Mouse (Mus musculus): ENCODE measurements at regions not wholly inside any gene's neighbourhood (a gene's known extent, or its start where the extent isn't known, plus 50 kb on each side); places are given as distances from the start of the nearest gene placed in this dataset.

DNA sequence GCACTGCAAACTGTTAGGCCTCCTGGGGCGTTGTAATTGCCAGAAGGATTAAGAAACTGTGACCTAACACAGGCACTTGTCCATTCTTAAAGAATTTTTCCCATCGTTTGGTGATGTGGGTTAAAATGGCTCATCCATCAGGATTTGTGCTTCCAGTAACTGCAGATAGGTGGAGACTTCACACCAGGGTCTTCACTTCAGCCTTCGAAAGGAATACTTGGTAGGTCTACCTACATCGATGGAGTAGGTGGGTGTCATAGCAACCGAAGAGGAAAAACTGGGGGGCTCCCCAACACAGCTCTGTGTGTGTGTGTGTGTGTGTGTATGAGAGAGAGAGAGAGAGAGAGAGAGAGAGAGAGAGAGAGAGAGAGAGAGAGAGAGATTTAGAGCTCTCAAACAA, 126.3 kb upstream of the Zfp706 start:
- no peak for TF ChIP-seq CTCF (IDR thresholded peaks at IDR 0.05; ENCODE audit: low read depth, low read length)
- TF ChIP-seq POLR2A (IDR thresholded peaks at IDR 0.05; ENCODE audit: extremely low read depth, insufficient read depth, low read length): no peak

Data from liver, adult 2 months (tissue).